Mouse (Mus musculus) MEL (cell line): ENCODE results near the gene Sorl1. TPM values are rescaled to one million over a fixed set of nuclear protein-coding genes. Genes with fewer than 3 reads are reported as not detected.

Experiments
- DNase-seq: peaks from one replicate; pipeline ENCODE4 v3.0.0; 2011; ENCODE audit warnings: low read depth, low spot score
- H3K27ac ChIP-seq: 2 replicates; pipeline ENCODE4 v1.5.1; 2012; ENCODE audit warnings: low read depth, mild to moderate bottlenecking, control low read depth, low read length, moderate library complexity; ENCODE audit not compliant: control insufficient read depth
- H3K27me3 ChIP-seq, 2 experiments: fragments of 150-350 bp in 1 of 2; sonication (generic) in 1 of 2; 2 replicates each; pipeline ENCODE4 v1.6.1; 2012; ENCODE audit warnings: low read length in 2 of 2, mild to moderate bottlenecking in 2 of 2, improper control_type of control experiment in 1 of 2, moderate library complexity in 1 of 2; ENCODE audit not compliant: insufficient read depth in 2 of 2, control insufficient read depth in 1 of 2
- H3K36me3 ChIP-seq, 2 experiments: 2 replicates each; pipeline ENCODE4 v1.6.1; 2012 to 2014; ENCODE audit warnings: low read length in 2 of 2, improper control_type of control experiment in 1 of 2, inconsistent platforms in 1 of 2, mild to moderate bottlenecking in 1 of 2; ENCODE audit not compliant: insufficient read depth in 2 of 2, control insufficient read depth in 1 of 2
- H3K4me1 ChIP-seq, 2 experiments: fragments of 150-350 bp in 1 of 2; sonication (generic) in 1 of 2; 2 replicates each; pipeline ENCODE4 v1.6.1; 2012; ENCODE audit warnings: low read length in 2 of 2, improper control_type of control experiment in 1 of 2, mild to moderate bottlenecking in 1 of 2; ENCODE audit not compliant: insufficient read depth in 2 of 2, control insufficient read depth in 1 of 2
- H3K4me3 ChIP-seq, 2 experiments: fragments of 150-350 bp in 1 of 2; sonication (generic) in 1 of 2; 2 replicates each; pipeline ENCODE4 v1.5.1; 2012; ENCODE audit warnings: low read depth in 2 of 2, low read length in 2 of 2, mild to moderate bottlenecking in 2 of 2, moderate library complexity in 2 of 2, control low read depth in 1 of 2, improper control_type of control experiment in 1 of 2; ENCODE audit not compliant: control insufficient read depth in 1 of 2, insufficient read depth in 1 of 2
- H3K79me2 ChIP-seq: 2 replicates; pipeline ENCODE4 v1.6.1; 2012; ENCODE audit warnings: mild to moderate bottlenecking, low read length, moderate library complexity; ENCODE audit not compliant: control insufficient read depth, poor library complexity, insufficient read depth
- H3K9ac ChIP-seq: 2 replicates; pipeline ENCODE4 v1.6.1; 2012; ENCODE audit warnings: low read depth, mild to moderate bottlenecking, control low read depth, low read length, moderate library complexity; ENCODE audit not compliant: control insufficient read depth, poor library complexity, severe bottlenecking
- H3K9me3 ChIP-seq: fragments of 150-350 bp; sonication (generic); replicated peaks from 2 replicates; pipeline ENCODE4 v1.6.1; 2012; ENCODE audit warnings: mild to moderate bottlenecking, low read length, improper control_type of control experiment, moderate library complexity; ENCODE audit not compliant: insufficient read depth
- CHD1 ChIP-seq: IDR thresholded peaks from 2 replicates; pipeline ENCODE4 v1.6.1; 2012; ENCODE audit warnings: low read depth, mild to moderate bottlenecking, inconsistent platforms, low read length, improper control_type of control experiment
- E2F4 ChIP-seq: IDR thresholded peaks from 2 replicates; pipeline ENCODE4 v1.6.1; 2011; ENCODE audit warnings: low read depth, low read length, improper control_type of control experiment, borderline replicate concordance
- EP300 ChIP-seq, 2 experiments: IDR thresholded peaks; 2 replicates each; pipeline ENCODE4 v1.6.1; 2011; ENCODE audit warnings: improper control_type of control experiment in 2 of 2, low read length in 2 of 2, low read depth in 1 of 2, mild to moderate bottlenecking in 1 of 2
- ETS1 ChIP-seq: IDR thresholded peaks from 2 replicates; pipeline ENCODE4 v1.6.1; 2012; ENCODE audit warnings: low read depth, mild to moderate bottlenecking, inconsistent platforms, low read length, improper control_type of control experiment, moderate library complexity
- GATA1 ChIP-seq: IDR thresholded peaks from 2 replicates; pipeline ENCODE4 v1.6.1; 2011; ENCODE audit warnings: low read depth, low read length, improper control_type of control experiment
- HCFC1 ChIP-seq: IDR thresholded peaks from 2 replicates; pipeline ENCODE4 v1.6.1; 2012; ENCODE audit warnings: low read depth, mild to moderate bottlenecking, inconsistent platforms, low read length, improper control_type of control experiment, moderate library complexity
- JUND ChIP-seq: IDR thresholded peaks from 2 replicates; pipeline ENCODE4 v1.6.1; 2011; ENCODE audit warnings: low read depth, mild to moderate bottlenecking, improper control_type of control experiment, low read length
- MAFK ChIP-seq: IDR thresholded peaks from 2 replicates; pipeline ENCODE4 v1.6.1; 2011; ENCODE audit warnings: low read depth, mild to moderate bottlenecking, low read length, improper control_type of control experiment, borderline replicate concordance
- MAZ ChIP-seq: IDR thresholded peaks from 2 replicates; pipeline ENCODE4 v1.6.1; 2012; ENCODE audit warnings: low read depth, mild to moderate bottlenecking, inconsistent platforms, low read length, improper control_type of control experiment
- MEF2A ChIP-seq: IDR thresholded peaks from 2 replicates; pipeline ENCODE4 v1.6.1; 2014; ENCODE audit warnings: low read depth, mild to moderate bottlenecking, inconsistent platforms, low read length, improper control_type of control experiment; ENCODE audit not compliant: poor library complexity, insufficient replicate concordance, severe bottlenecking; ENCODE audit errors: extremely low read depth
- MXI1 ChIP-seq: IDR thresholded peaks from 2 replicates; pipeline ENCODE4 v1.6.1; 2011; ENCODE audit warnings: mild to moderate bottlenecking, low read depth, low read length, improper control_type of control experiment
- MYC ChIP-seq: IDR thresholded peaks from 2 replicates; pipeline ENCODE4 v1.6.1; 2011; ENCODE audit warnings: low read depth, mild to moderate bottlenecking, low read length, improper control_type of control experiment, moderate library complexity
- NELFE ChIP-seq: IDR thresholded peaks from 2 replicates; pipeline ENCODE4 v1.6.1; 2011; ENCODE audit warnings: low read depth, low read length, improper control_type of control experiment
- POLR2AphosphoS2 ChIP-seq: IDR thresholded peaks from 2 replicates; pipeline ENCODE4 v1.6.1; 2011; ENCODE audit warnings: low read length, improper control_type of control experiment
- POLR2AphosphoS5 ChIP-seq: IDR thresholded peaks from 2 replicates; pipeline ENCODE4 v1.6.1; 2012; ENCODE audit warnings: low read depth, borderline replicate concordance, mild to moderate bottlenecking, inconsistent platforms, low read length, moderate library complexity, mixed read lengths
- RAD21 ChIP-seq: IDR thresholded peaks from 2 replicates; pipeline ENCODE4 v1.6.1; 2011; ENCODE audit warnings: mild to moderate bottlenecking, low read depth, low read length, improper control_type of control experiment
- RCOR1 ChIP-seq: IDR thresholded peaks from 2 replicates; pipeline ENCODE4 v1.6.1; 2012; ENCODE audit warnings: low read depth, mild to moderate bottlenecking, inconsistent platforms, low read length, improper control_type of control experiment
- SMC3 ChIP-seq: IDR thresholded peaks from 2 replicates; pipeline ENCODE4 v1.6.1; 2011; ENCODE audit warnings: low read depth, low read length, improper control_type of control experiment
- TAL1 ChIP-seq: IDR thresholded peaks from 2 replicates; pipeline ENCODE4 v1.6.1; 2012; ENCODE audit warnings: mild to moderate bottlenecking, inconsistent platforms, low read length, moderate library complexity, mixed read lengths
- TCF12 ChIP-seq: IDR thresholded peaks from 2 replicates; pipeline ENCODE4 v1.6.1; 2014; ENCODE audit warnings: low read depth, mild to moderate bottlenecking, inconsistent platforms, low read length, improper control_type of control experiment, moderate library complexity
- USF2 ChIP-seq, 2 experiments: IDR thresholded peaks; 2 replicates each; pipeline ENCODE4 v1.6.1; 2011 to 2012; ENCODE audit warnings: improper control_type of control experiment in 2 of 2, low read length in 2 of 2, borderline replicate concordance in 1 of 2, inconsistent platforms in 1 of 2, low read depth in 1 of 2, mild to moderate bottlenecking in 1 of 2; ENCODE audit not compliant: insufficient read depth in 1 of 2
- ZC3H11A ChIP-seq: IDR thresholded peaks from 2 replicates; pipeline ENCODE4 v1.6.1; 2012; ENCODE audit warnings: low read depth, mild to moderate bottlenecking, inconsistent platforms, low read length, improper control_type of control experiment
- ZKSCAN1 ChIP-seq: IDR thresholded peaks from 2 replicates; pipeline ENCODE4 v1.6.1; 2012; ENCODE audit warnings: low read depth, mild to moderate bottlenecking, inconsistent platforms, low read length, improper control_type of control experiment, moderate library complexity
- ZNF384 ChIP-seq: IDR thresholded peaks from 2 replicates; pipeline ENCODE4 v1.6.1; 2012; ENCODE audit warnings: low read depth, mild to moderate bottlenecking, inconsistent platforms, low read length, improper control_type of control experiment
- polyA plus RNA-seq, 2 experiments: library from polyadenylated mRNA; stranded (reverse) in 1 of 2; unstranded in 1 of 2; fragments of >175 nt in 1 of 2; fragments of >200 nt in 1 of 2; gene quantifications; 2 replicates each; pipeline versions ENCODE4 v1.2.1 to v1.2.4; 2012; ENCODE audit warnings: low replicate concordance in 2 of 2, low read depth in 1 of 2; ENCODE audit not compliant: insufficient read length in 2 of 2, insufficient read depth in 1 of 2, missing spikeins in 1 of 2
- total RNA-seq: library from RNA; depleted of rRNA; stranded (reverse); fragments of 300-350 nt; gene quantifications from 2 replicates; pipeline ENCODE4 v1.2.3, GENCODE M21; 2012

Sorl1 gene
- total and polyA plus RNA-seq, 3 experiments, result not detected

DNA sequence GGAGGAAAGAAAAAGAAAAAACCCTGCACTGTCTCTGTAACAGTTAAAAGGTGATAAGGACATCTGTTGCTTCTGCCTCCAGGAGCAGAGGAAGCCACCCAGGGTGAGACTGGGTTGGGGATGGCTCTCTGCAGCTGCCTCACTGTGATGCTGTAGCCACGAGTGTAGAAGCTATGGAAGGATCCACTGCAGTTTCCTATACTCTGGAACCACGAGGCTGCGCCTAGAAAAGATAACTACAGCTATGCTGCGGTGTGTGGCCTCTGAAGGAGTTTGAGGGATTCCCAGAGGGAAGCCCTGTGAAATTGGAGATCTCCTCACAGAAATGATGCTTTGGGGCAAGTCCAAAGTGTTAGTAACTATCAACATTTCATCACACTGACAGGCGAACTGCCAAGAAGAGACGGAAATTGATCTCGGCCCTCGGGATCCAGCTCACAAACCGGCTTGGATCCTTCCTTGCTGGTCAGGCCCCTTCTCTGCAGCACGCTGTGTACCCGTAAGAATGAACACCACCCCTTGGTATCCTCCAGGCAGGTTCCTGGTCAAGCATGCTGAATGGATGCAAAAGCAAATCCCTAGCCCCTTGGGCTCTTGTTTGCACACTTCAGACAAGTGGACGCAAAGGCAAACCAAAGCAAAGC lies 71.3 kb downstream of the Sorl1 start:
- H3K4me1 ChIP-seq, result no peaks in the 10 kb centered on the region
- H3K27me3 ChIP-seq, result no peaks in the 10 kb centered on the region
- no peak overlapping the region for H3K9ac ChIP-seq
- no peak for DNase-seq
- no peak overlapping the region for H3K4me3 ChIP-seq
- H3K36me3 ChIP-seq, result no peaks in the 10 kb centered on the region
- H3K27ac ChIP-seq, result no peak overlapping the region
- no peaks in the 10 kb centered on the region for H3K9me3 ChIP-seq
- H3K79me2 ChIP-seq, result no peaks in the 10 kb centered on the region
- TF ChIP-seq ETS1 (no peak), MAFK (no peak), USF2 (IDR thresholded peaks at IDR 0.05; ENCODE audit: borderline replicate concordance in 1 of 2, insufficient read depth in 1 of 2, low read depth in 1 of 2, low read length in 2 of 2) (no peak), HCFC1 (no peak), POLR2AphosphoS5 (no peak), NELFE (no peak), ZNF384 (no peak), GATA1 (no peak), POLR2AphosphoS2 (no peak), TAL1 (no peak), MAZ (no peak), MXI1 (no peak), CHD1 (no peak), RCOR1 (no peak)

GRCm38 (mm10) chr9:42048542-42048941 lies 75.6 kb downstream of the Sorl1 start:
- Histone ChIP-seq H3K9me3 (no peaks in the 10 kb centered on the region), H3K27ac (no peak overlapping the region), H3K36me3 (no peaks in the 10 kb centered on the region), H3K4me3 (no peak overlapping the region), H3K27me3 (no peaks in the 10 kb centered on the region), H3K9ac (no peak overlapping the region), H3K4me1 (no peaks in the 10 kb centered on the region), H3K79me2 (no peaks in the 10 kb centered on the region)
- no peak for TF ChIP-seq POLR2AphosphoS2
- no peak for TF ChIP-seq ZC3H11A
- no peak for TF ChIP-seq TCF12
- TF ChIP-seq RAD21, result no peak
- TF ChIP-seq GATA1, result no peak
- no peak for TF ChIP-seq TAL1
- TF ChIP-seq MYC, result no peak
- TF ChIP-seq EP300 (IDR thresholded peaks at IDR 0.05; ENCODE audit: low read depth in 1 of 2, low read length in 2 of 2), result no peak
- no peak for TF ChIP-seq SMC3
- TF ChIP-seq MEF2A, result no peak
- TF ChIP-seq CHD1, result no peak
- no peak for TF ChIP-seq E2F4
- no peak for TF ChIP-seq JUND
- TF ChIP-seq ZKSCAN1, result no peak
- DNase-seq, result no peak
